Mouse (Mus musculus): ENCODE data around the gene Znrf3.
"Not testable (repeated sequence)": the region's sequence is repeated elsewhere in the genome, so short reads cannot be mapped to it uniquely, and the experiment has no call there.

Gene Znrf3

DNA sequence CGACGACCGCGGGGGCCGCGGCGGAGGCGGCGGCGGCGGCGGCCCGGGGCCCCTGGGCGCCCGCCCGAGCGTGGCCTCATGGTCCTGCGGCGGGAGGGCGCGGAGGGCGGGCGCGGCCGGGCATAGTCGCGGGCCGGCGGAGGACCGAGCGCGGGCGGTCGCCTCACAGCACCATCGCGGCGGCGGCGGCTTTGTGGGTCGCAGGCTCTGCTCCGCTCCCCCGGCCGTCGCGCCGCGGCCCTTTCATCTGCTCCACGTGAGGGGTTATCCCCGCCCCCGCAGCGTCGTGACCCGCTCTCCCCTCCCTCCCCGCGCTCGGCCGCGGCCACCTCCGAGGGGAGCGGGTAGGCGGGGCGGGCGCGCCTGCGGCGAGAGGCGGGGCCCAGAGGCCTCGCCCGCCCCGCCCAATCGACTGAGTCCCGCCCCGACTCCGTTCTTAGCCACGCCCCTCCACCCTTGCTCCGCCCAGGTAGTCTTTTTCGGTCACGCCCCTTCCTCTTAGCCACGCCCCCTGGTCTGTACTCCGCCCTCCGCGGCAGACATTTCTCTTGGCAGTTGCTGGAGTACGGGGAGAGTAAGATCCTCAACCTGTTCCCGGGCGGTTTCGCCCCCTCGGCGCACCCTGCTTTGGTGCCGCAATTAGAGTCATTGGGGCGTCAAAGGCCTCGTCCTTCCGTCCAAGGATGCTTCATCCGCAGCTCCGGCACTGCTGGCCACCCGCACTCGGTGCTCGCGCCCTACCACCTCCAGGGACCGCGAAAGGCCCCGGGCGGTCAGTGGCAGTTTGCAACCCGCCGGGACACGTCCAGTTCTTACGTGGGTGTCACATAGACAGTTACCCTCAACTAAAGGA lies at the start of gene Znrf3:
Znrf3 (minus strand) TSS at position 249 of the 853 bp plus-strand sequence.
- DNase-seq (ENCODE audit: low spot score), result peak; percentile 88

DNA sequence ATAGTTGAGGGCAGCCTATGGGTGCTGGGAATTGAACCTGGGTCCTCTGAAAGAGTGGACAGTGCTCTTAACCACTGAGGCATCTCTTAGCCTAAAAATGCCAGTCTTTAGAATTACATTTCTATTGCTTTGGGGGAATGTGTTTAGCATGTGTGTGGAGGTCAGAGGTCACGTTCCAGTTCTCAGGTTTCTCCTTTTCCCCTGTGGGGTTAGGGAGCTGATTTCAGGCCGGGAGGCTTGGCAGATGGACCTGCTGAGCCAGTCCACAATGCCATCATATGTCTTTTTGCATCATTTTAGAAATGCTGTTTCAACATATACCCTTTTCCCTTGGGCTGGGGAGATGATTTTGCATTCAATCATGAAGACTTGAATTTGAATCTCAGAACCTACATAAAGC lies 49.2 kb upstream of the Znrf3 start:
- no peak for DNase-seq (ENCODE audit: low spot score)

DNA sequence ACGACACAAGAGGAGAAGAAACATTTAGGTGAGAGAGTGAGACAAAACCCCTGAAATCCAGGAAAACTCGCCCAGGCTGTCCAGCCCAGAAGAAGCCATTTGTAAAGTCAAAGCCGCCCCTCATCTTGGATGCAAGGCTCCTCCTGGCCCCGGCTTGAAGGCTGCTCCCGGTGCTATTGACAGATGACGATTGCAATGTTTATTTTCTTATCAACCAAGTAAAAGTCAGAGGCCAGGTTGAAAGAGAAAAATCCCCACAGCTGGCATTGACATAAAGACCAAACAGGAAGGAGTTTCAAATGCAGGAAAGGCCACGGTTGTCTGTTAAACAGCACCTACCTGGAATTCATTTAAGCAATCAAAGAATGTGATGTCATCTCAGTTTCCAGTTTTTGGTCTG lies 47.3 kb upstream of the Znrf3 start:
- DNase-seq (ENCODE audit: low spot score), result no peak

DNA sequence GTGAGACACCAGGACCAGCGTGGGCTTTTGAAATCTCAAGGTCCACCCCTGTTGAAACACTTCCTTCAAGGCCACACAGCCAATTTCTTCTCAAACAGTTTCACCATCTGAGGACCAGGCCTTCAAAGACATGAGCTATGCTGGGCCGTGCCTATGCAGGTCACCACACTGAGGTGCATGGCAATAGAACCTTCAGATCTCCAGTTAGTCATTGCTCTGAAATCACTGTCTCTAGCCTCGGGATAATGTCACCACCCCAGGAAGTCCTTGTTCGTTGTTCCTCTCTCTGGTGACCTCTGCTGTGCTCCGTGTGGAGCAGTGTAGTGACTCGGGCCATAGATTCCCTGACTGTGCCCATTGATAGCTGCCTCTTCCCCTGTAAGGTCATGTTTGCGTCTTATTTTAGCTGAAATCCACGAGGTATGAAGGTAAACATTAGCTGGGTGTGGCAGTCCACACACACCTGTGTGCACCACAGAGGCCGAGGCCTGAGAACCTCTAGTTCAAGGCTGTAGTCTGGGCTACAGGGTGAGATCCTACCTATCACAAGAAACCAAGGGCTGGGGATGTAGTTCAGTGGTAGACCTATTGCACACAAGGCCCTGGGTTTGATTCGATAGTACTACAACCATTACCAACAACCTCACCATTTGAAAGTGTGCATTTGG lies 46.5 kb upstream of the Znrf3 start:
- DNase-seq (ENCODE audit: low spot score), result no peak

DNA sequence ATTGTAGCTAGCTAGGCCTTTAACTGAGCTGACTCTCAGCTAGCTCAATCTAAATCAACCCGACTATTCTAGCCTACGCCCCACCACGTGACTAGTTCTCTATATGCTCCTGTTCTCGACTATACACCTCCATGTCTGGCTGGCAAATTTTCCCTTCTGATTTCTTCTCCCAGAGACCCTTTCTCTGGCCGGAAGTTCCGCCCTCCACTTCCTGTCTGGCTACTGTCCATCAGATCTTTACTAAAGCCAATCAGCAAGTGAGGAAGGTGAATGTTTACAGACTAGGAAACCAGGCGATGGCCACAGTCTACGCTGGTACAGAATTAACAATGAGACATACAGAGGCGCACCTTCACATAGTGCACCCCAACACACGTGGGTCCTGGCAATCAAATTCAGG lies 44.8 kb upstream of the Znrf3 start:
- not testable (repeated sequence) for DNase-seq (ENCODE audit: low spot score)

DNA sequence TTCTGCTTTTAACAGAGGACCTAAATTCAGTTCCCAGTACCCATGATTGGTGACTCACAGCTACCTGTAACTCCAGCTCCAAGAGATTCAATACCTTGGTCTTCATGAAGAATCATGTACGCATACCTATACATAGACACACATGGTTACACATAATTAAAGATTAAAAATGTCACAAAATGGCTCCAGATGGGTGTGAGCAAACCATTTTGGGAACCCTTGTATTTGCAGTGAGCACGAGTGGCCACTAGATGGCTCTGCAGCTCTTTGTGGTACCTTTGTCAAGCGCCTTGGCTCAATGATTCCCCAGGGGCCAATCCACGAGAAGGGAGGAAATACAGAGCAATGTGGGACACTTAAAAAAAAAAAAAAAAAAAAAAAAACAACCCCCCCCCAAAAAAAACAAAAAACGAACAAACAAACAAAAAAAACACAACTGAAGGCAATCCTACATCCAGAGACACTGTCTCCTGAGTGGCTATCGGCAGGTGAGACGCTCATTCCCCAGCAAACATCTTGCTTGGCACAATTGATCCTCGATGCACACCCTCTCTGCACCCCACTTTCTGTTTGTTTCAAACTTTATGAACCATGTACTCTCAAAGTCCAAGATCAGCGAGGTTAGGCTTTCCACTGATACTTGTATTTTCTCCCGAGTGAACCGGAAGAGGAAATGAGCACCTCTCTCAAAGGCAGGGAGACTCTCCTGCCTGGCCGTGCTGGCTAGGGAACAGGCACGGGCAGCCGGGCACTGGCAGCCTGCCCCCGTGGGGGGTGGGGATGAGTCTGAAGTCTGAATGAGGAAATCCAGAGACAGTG lies 40.8 kb upstream of the Znrf3 start:
- peak; percentile 94 for DNase-seq (ENCODE audit: low spot score)

DNA sequence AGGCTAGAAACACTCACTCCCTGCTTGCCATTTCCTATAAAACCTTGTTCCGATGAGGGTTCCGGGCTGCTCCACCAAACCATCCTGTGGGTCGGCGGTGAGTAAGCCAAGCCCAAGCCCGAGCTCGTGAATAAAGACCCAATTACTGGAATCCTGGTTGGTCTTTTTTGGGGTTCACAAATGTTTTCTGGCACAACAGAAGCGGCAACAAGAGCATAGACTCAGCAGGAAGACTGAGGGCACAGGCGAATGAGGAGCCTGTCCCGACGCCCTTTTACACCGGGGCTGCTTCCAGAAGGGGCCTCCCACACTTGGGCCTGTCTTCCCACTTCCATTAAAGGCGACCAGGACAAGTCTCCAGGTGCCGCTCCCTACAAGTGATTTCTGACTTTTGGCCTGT lies 37.9 kb upstream of the Znrf3 start:
- DNase-seq (ENCODE audit: low spot score), result no peak

DNA sequence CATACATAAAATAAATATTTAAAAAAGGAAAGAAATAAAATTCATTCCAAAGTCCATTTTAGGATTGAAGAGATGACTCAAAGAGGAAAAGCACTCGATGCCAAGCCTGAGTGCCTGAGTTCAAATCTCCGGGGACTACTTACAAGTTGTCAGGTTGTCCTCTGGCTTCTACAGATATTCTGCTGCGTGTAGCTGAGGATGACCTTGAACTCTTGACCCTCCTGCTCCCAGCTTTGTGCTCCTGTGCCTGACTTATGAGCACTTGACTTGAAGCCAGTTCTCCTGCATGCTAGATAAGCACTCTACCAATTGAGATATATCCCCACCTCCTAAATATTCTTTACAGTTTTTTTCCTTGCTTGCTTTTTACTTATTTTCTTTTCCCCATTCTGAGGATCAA lies 34.2 kb upstream of the Znrf3 start:
- no peak for DNase-seq (ENCODE audit: low spot score)

DNA sequence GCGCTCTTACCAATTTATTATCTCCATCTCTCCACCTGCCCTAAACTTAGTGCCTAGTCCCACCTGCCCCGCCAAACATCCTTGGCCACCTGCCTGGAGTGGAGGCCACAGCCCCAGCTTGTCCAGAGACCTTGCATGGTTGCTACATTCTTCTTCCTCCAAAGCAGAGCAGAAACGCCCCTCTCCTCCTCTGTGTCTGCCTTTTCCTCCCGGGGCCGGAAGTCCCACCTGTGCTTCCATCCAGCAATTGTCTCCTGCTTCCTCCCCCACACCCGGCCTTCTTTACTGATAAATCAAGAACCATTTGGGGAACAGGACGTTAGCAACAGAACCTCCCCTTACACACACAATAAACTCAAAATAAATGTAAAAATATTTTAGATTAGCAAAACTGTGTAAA lies 33.5 kb upstream of the Znrf3 start:
- DNase-seq (ENCODE audit: low spot score), result no peak

DNA sequence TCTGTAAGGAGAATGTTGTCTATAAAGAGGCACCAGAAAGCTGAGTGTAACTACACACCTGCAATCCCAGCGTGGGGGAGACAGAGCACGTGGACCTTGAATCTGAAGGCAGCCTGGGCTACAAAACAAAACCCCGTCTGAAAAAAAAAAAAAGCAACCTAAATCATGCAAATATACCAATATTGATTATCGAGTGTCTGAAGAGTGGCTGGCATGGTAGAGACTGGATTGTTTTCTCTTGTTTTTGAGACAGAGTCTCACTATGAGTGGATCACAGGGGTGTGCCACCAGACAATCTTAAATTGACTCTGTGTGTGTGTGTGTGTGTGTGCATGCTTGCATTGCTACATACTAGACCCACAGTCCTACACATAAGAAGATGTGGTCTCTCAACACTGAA lies 32.2 kb upstream of the Znrf3 start:
- DNase-seq (ENCODE audit: low spot score), result no peak

DNA sequence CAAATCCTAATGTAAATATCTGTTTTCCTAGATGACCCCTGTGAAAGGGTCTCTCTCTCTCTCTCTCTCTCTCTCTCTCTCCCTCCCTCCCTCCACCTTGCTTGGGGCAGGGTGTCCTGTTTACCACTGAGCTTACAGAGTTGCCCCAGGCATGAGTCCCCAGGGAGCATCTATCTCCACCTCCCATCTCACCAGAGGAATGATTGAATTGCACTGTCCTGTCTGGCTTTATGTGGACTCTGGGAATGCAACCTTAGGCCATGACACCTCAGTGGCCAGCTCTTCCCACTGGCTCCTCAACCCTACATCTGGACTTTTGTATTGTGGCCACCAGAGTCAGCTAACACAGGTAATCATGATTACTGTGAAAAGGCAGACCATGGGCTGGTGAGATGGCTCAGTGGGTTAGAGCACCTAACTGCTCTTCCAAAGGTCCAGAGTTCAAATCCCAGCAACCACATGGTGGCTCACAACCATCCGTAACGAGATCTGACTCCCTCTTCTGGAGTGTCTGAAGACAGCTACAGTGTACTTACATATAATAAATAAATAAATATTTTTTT lies 31.0 kb upstream of the Znrf3 start:
- not testable (repeated sequence) for DNase-seq (ENCODE audit: low spot score)

DNA sequence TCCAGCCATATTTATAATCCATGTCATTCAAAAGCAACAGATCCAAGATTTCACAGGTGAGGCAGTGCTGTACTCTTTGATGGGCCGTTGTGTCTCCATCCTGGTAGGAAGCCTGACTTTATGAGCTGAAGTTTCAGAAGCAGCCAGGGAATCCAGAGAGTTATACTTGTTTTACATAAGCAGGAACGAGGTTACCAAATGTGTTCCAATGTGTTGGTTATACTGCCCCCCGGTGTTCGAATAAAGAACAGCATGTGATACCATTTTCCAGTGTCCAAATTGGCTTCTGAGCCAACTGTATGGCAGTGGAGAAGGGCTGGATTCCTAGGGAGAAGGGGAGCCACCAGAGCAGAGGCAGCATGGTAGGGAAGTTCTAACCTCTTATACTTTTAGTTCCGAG lies 29.5 kb upstream of the Znrf3 start:
- DNase-seq (ENCODE audit: low spot score), result peak; percentile 92

DNA sequence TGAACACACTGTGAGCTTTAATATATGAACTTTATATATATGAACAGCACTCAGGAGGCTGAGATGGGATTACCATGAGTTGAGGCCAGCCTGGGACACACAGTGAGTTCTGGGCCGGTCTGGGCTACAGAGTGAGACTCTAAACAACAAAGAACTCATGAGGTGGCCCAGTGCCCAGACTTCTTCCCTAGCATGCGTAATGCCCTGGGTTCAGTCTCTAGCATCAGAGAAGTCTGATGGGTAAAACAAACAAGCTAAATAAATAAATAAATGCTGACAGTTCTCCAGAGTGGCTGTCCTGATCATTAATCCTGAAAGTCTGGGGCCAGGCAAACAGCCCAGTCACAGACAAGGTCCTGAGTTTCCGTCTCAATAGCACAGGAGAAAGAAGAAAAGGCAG lies 25.4 kb upstream of the Znrf3 start:
- peak; percentile 62 for DNase-seq (ENCODE audit: low spot score)

DNA sequence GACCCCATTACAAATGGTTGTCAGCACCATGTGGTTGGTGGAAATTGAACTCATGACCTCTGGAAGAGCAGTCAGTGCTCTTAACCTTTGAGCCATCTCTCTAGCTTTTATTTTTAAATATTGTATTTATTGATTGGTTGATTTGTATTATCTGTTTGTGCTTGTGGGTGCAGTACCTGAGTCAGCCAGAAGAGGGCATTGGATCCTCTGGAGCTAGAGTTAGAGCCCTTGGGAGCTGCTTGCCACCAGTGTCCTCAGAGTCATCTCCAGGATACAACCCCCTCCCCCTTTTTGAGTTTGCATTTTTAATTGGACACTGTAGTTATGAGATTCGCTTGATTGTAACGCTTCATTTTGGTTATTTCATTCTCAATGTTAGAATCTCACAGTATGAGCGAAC lies 24.4 kb upstream of the Znrf3 start:
- no peak for DNase-seq (ENCODE audit: low spot score)

DNA sequence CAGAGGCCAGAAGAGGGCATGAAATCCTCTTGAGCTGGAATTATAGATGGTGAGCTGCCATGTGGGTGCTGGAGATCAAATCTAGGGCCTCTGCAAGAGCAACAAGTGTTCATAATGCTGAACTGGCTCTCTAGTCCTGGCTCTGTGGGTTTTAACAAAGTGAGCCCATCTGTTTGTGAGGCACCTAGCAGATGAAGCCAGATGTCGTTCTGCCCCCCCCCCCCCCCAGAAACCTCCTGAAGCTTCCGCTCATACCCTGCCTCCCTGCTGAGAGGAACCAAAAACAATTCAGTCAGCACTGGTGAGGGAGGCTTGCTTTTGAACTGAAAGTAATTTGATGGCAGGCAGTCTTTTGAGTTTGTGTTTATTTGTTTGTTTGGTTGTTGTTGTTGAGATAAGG lies 23.8 kb upstream of the Znrf3 start:
- DNase-seq (ENCODE audit: low spot score), result no peak

DNA sequence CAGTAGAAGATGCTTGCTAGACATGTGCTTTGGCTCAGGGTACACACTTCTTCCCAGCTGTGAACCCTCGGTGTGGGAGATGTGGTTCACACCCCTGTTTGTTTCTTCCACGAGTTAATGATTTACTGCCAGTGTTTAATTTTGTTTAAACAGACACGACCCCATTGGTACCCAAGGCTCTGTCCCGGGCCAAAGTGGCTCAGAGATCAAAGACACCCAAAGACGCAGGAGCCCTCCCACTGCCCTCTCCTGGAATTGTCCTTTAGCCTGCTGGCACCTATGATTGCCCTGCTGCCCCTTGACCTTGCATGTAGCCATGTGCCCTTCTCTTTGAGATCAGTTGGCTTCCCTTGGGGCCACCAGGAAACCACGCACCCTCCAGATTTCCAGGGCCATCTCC lies 7.3 kb upstream of the Znrf3 start:
- no peak for DNase-seq (ENCODE audit: low spot score)

DNA sequence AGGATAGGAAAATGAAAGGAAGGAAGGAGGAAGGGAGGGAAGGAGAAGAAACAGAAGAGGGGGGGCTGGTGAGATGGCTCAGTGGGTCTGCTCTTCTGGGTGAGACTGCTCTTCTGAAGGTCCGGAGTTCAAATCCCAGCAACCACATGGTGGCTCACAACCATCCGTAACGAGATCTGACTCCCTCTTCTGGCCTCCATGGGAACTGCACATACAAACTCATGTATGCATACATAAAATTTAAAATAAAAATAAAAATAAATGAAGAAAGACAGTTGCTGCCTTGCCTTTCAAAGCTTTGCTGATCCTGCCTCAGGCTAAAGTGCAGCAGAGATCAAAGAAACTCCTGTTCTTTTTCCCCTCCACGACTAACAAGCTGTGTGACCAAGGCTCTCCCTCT lies 6.7 kb upstream of the Znrf3 start:
- no peak for DNase-seq (ENCODE audit: low spot score)

DNA sequence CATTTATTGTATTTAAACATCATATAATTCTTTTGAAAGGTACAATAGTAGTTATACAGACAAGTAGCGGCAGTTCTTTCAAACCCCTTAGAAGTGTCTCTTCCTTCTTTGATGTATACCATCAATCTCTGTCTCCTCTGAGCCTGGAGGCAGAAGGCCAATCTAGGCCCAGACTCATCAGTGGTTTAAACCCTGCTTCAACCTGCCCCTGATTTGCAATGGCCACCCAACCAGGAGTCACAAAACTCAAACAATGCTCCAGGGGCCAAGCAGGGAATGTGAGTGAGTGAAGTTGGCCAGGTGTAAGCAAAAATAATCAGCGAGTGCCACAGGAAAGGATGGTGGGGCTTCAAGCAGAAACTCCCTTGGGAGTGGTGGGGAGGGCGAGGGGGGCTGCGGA lies 6.1 kb upstream of the Znrf3 start:
- DNase-seq (ENCODE audit: low spot score), result no peak

DNA sequence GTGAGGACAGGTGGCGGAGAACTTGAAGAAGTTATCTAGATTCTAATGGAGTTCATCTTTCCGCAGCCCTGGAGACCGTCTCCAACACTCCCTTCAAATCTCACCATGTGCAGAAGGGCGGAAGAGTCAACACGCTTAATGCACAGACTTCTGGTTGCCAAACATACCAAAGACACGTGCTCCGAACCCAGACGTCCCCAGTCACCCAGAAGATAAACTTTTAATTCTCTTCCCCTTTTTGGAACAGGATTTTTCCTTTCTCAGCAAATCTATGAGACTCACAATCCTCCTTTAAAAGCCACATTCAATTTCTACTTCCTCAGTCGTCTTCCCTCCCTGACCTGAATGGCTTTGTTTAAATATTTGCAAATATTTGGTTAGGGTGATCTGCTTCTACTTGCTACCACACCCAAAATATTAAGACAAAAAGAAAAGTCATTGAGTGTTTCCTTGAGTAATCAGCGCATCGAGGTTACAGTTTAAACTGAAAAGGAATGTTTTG lies 856 bp upstream of the Znrf3 start:
- DNase-seq (ENCODE audit: low spot score), result no peak

DNA sequence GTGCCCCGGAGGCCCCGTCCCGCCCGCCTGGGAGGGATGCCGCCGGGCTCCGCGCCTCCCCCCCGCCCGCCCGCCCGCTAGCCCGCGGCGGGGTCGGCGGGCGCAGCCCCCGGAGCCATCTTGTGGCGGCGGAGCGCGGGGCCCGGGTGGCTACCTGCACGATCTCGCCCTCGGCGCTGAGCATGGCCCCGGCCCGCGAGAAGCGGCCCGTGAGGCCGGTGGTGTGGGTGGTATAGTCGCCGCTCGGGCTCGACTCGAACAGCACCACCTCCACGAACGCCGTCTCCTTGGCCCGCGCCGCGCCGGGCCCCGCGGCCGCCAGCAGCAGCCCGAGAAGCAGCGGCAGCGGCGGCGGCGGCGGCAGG lies 431 bp downstream of the Znrf3 start:
- DNase-seq (ENCODE audit: low spot score), result no peak

DNA sequence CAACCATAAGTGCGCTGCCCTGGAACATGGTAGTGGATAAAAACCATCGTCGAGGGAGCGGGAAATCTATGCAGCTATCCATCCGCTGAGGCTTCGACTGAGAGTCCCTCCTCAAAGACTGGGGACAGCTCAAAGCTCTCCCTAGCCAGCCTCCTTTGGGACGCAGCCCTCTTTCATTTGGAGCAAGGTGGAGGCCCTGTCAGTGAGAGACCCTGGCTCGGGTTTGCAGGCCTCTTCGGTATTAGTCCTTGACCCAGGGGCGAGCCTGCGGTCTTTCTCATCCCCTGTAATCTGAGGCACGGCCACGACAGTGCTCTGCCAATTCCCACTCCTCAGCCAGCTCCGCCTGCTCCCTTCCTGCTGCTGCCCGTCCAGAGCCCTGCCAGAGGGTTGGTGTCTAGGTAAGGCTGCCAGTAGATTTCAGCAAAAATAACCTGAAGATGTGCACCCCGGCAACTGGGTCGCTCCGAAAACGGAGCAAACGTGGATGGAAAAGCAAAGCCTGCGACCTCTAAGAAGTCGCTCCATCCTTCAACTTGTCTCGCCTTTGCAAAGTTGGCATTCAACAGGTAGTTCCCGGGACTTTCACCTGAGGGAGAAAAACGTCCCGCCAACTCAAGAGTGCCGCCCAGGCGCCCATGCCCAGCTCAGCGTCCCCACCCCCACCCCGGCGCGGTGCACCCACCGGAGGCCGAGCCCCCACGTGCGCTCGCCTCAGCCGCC lies 975 bp downstream of the Znrf3 start:
- no peak for DNase-seq (ENCODE audit: low spot score)

DNA sequence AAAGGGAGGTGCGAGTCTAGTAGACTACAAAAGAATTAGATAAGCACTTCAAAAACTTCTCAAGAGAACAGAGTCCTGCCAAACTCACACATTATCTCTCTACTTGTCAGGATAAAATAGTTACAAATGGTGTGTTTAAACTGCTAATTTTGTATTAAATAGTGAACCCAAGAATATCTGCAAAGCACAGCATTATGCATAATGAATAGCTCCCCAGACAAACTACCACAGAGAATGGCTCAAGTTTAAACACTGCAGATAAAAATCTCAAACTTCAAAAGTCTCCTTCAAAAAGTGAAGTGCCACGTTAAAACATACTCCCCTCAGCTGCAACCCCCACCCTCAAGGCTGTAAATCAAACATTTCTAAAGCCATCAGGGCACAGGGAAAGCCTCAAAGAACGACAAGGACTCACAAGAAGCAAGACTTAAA lies 2.0 kb downstream of the Znrf3 start:
- no peak for DNase-seq (ENCODE audit: low spot score)

Measured in adipocyte (in vitro differentiated cells).